Mouse (Mus musculus): Measurements from ENCODE around the gene Map4k2.

DNA sequence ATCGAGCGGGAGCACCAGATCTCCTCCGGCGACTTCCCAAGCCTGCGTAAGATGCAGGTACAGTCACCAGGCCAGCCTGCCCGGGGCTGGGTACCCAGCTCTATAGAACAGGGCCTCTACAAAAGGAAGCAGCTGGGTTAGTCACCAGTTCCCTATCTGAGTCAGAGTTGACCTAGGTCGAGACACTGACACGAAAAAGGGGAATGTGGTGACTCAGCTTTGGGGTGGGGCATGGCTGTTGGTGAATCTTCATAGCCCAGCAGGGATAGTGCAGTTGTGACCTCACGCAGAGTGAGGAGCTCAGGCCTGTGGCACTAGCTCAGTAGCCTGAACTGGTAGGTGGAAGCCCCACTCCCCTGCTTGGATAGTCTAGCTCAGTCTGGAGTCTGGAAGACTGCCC is 43.3 kb upstream of the Map4k2 start:
- TF ChIP-seq POLR2A (IDR thresholded peaks at IDR 0.05; ENCODE audit: borderline replicate concordance, low read depth, low read length) (no peak), CTCF (IDR thresholded peaks at IDR 0.05; ENCODE audit: low read depth, low read length) (no peak)
